Mouse (Mus musculus): ENCODE data around the gene Nfam1. TPM values are rescaled to one million over a fixed set of nuclear protein-coding genes. Genes with fewer than 3 reads are reported as not detected.
A peak's percentile ranks its signal among the peaks of the same experiment; 100 is the strongest.
"Not testable (repeated sequence)": the region's sequence is repeated elsewhere in the genome, so short reads cannot be mapped to it uniquely, and the experiment has no call there.

Nfam1 gene
- polyA plus RNA-seq (2016; fragmentation: Nextera tagmentation; extraction: Ambion mirVana) = 2.3 and 3.0 TPM in 2 replicates

DNA sequence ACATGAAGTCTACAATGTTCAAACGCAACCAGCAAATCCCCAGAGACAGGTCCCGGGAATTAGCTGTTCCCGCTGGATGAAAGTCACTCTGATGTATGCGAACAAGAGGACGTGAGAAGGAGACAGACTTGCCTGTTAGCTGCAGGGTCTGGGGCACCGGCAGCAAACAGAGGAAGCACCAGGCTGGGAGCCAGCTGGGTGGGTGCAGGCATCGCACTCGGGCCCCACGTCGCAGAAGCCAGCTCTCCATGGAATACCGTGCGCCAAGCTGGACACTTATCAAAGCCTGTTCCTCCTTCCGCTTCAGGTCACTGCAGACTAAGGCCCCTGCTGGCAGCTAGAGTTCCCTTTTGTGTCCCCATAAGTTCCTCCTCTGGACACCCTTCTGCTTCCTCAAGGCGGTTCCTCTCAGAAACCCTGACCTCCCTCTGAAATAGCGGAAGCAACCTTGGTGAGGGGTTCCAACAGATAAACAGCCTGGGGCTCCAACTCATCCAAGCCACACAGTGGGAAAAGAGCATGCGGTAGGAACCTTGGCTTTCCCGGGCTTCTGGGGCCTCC is at the start of gene Nfam1:
TSS of gene Nfam1 (minus strand) at position 326 of the 561 bp plus-strand sequence.
- no peak for ATAC-seq (ENCODE audit: insufficient number of reproducible peaks, insufficient read depth, low FRiP score, low TSS enrichment)
- no peaks in the 10 kb centered on the region for H3K36me3 ChIP-seq
- peak within 1 kb of the TSS; percentile 23; the same call in 1 of the 2 replicates for H3K4me2 ChIP-seq (replicated peaks)
- peaks cover 26% of the 10 kb centered on the region; the same call in 1 of the 2 replicates for H3K27me3 ChIP-seq
- H3K9me3 ChIP-seq = no peaks in the 10 kb centered on the region
- 44% methylated on average over 17 of the region's 17 CpGs for whole genome bisulfite sequencing
- no peak within 1 kb of the TSS for H3K4me3 ChIP-seq
- H3K4me1 ChIP-seq = peaks cover 47% of the 10 kb centered on the region
- H3K9ac ChIP-seq = no peak within 1 kb of the TSS
- H3K27ac ChIP-seq = no peak within 1 kb of the TSS

DNA sequence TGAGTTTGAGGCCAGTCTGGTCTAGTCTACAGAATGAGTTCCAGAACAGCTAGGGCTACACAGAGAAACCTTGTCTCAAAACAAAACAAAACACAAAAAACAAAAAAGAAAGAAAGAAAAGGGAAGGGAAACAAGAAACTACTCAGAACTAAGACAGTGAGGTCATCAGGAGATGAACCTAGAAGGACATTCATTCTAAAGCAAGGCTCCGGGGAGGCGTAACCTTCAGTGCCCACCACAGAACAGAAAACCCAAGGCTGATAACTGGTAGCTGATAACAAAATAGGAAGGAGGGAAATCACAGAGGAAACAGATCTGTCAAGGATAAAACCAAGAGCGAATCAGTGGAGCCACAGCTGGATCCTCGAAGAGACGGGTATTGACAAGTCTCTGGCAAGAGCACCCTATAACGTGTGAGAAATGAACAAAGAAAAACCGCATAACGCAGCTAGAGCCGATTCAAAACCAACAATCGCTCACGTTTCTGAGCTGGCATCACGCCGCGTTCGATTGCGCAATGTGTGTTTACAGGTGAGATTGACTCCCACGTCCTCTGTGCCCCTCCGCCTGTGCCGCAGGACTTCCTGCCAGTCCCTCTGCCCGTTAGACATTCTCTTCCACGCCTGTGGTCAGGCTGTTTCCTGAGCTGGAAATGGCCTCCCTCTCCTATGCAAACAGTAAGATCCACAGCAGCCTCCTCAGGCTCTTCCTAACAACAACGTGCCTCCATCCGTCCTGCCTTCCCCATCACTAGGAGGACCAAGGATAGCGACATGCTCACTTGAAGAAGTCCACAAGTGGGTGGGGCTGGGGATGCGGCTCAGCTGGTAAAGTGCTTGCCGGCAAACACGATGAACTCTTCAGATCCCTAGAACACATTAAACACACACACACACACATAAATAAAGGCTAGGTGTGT is 42.8 kb upstream of the Nfam1 start:
- Histone ChIP-seq H3K4me1 (no peaks in the 10 kb centered on the region), H3K27ac (no peak overlapping the region), H3K36me3 (no peaks in the 10 kb centered on the region), H3K27me3 (no peaks in the 10 kb centered on the region), H3K4me2 (replicated peaks) (no peak overlapping the region), H3K9ac (no peak overlapping the region), H3K9me3 (no peaks in the 10 kb centered on the region), H3K4me3 (no peak overlapping the region)
- 67% methylated on average over 27 of the region's 27 CpGs for WGBS
- no peak for ATAC-seq (ENCODE audit: insufficient number of reproducible peaks, insufficient read depth, low FRiP score, low TSS enrichment)

DNA sequence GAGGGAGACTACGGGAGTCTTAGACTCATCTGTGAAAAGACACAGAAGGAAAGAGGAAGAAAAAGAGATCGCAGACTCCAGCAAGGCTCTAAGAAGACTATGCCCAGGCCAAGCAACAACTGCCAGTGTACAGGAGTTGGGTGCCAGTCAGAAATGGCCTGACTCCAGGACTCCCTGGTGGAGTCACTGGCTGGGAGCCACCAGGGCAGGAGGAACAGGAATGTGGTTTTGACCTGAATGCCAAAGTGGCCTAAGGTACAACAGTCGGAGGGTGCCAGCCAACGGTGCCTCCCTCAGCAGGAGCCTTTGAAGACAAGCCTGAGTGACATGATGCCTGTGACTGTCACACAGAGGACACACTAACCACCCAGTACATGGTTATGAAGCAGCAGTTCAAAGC is 41.1 kb upstream of the Nfam1 start:
- Histone ChIP-seq H3K4me3 (no peak overlapping the region), H3K9ac (no peak overlapping the region), H3K27me3 (no peaks in the 10 kb centered on the region), H3K27ac (no peak overlapping the region), H3K9me3 (no peaks in the 10 kb centered on the region), H3K36me3 (no peaks in the 10 kb centered on the region), H3K4me1 (no peaks in the 10 kb centered on the region), H3K4me2 (replicated peaks) (no peak overlapping the region)
- no peak for ATAC-seq (ENCODE audit: insufficient number of reproducible peaks, insufficient read depth, low FRiP score, low TSS enrichment)
- WGBS = 80% methylated on average over 4 of the region's 4 CpGs

DNA sequence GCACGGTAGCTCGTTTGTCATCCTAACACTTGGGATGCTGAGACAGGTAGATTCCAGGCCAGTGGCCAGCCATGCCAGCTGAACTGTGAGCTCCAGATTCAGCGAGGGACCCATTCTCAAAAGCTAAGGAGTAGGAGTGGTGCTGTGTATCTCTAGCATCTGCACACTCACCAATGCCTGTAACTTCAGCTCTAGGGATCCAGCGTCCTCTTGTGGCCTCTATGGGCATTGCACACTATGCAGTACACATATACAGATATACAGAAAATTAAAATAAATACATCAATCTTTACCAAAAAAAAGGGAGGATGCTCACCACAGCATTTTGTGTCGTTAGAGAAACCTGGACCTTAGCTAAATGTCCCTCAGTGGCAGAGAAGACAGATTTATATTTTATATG is 38.6 kb upstream of the Nfam1 start:
- Histone ChIP-seq H3K4me3 (no peak overlapping the region), H3K4me1 (no peaks in the 10 kb centered on the region), H3K36me3 (no peaks in the 10 kb centered on the region), H3K27me3 (no peaks in the 10 kb centered on the region), H3K9ac (no peak overlapping the region), H3K27ac (no peak overlapping the region), H3K9me3 (no peaks in the 10 kb centered on the region), H3K4me2 (replicated peaks) (no peak overlapping the region)
- 81% methylated on average over 5 of the region's 5 CpGs for WGBS
- ATAC-seq (ENCODE audit: insufficient number of reproducible peaks, insufficient read depth, low FRiP score, low TSS enrichment) = no peak

DNA sequence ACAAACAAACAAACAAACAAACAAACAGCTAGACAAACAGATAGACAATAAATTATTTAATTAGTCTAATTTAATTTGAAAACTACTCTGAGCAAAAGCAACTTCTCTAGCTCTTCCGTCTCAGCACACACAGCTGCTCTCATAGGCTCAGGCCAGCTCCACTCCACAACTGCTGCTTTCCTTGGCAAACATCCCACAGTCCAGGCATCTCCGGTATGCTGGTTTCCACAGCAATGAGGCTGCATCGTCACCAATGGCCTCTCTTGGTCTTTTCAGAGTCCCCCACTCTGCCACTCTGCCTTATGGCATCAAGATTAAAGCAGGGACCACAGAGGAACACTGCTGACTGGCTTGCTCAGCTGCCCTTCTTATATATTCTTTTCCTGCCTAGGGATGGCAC is 37.8 kb upstream of the Nfam1 start:
- no peak overlapping the region for H3K4me3 ChIP-seq
- no peaks in the 10 kb centered on the region for H3K36me3 ChIP-seq
- no peak for ATAC-seq (ENCODE audit: insufficient number of reproducible peaks, insufficient read depth, low FRiP score, low TSS enrichment)
- no peaks in the 10 kb centered on the region for H3K4me1 ChIP-seq
- no peaks in the 10 kb centered on the region for H3K9me3 ChIP-seq
- no peak overlapping the region for H3K4me2 ChIP-seq (replicated peaks)
- 74% methylated on average over 3 of the region's 3 CpGs for WGBS
- H3K27ac ChIP-seq = no peak overlapping the region
- no peak overlapping the region for H3K9ac ChIP-seq
- H3K27me3 ChIP-seq = no peaks in the 10 kb centered on the region

DNA sequence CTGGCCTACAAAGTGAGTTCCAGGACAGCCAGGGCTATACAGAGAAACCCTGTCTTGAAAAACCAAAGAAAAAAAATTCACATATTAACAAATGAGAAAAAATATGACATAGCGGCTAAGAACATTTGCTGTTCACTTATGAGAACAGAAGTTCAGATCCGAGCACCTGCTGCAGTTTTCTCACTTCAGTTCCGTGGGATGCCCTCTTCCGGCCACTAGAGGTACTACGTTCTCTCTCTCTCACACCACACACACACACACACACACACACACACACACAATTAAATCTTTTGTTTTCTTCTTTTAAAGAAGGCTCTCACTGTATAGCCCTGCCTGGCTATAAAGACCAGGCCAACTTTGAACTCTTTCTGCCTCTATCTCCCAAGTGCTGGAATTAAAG is 35.2 kb upstream of the Nfam1 start:
- no peak overlapping the region for H3K27ac ChIP-seq
- no peak overlapping the region for H3K4me2 ChIP-seq (replicated peaks)
- H3K36me3 ChIP-seq = no peaks in the 10 kb centered on the region
- ATAC-seq (ENCODE audit: insufficient number of reproducible peaks, insufficient read depth, low FRiP score, low TSS enrichment) = no peak
- no peak overlapping the region for H3K4me3 ChIP-seq
- H3K9me3 ChIP-seq = no peaks in the 10 kb centered on the region
- no peaks in the 10 kb centered on the region for H3K4me1 ChIP-seq
- no peaks in the 10 kb centered on the region for H3K27me3 ChIP-seq
- no peak overlapping the region for H3K9ac ChIP-seq
- 95% methylated on average over 5 of the region's 5 CpGs for WGBS

DNA sequence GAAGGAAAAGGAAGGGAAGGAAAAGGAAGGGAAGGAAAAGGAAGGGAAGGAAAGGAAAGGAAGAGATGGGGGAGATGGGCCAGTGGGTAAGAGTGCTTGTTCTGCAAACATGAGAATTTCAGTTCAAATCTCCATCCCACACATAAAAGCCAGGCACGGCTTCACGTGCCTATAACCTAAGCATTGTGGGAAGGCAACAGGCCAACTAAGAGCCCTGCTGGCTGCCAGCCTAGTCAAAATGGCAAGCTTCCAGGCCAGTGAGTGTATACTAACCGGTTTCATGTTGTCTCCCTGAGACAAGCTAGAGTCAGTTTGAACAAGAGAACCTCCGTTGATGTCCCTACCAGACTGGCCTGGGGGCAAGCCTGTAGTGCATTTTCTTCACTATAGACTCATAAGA is 32.4 kb upstream of the Nfam1 start:
- Histone ChIP-seq H3K9ac (no peak overlapping the region), H3K27me3 (no peaks in the 10 kb centered on the region), H3K4me2 (replicated peaks) (no peak overlapping the region), H3K4me3 (no peak overlapping the region), H3K9me3 (no peaks in the 10 kb centered on the region), H3K4me1 (no peaks in the 10 kb centered on the region), H3K27ac (no peak overlapping the region), H3K36me3 (no peaks in the 10 kb centered on the region)
- 77% methylated on average over 4 of the region's 4 CpGs for WGBS
- ATAC-seq (ENCODE audit: insufficient number of reproducible peaks, insufficient read depth, low FRiP score, low TSS enrichment) = no peak

DNA sequence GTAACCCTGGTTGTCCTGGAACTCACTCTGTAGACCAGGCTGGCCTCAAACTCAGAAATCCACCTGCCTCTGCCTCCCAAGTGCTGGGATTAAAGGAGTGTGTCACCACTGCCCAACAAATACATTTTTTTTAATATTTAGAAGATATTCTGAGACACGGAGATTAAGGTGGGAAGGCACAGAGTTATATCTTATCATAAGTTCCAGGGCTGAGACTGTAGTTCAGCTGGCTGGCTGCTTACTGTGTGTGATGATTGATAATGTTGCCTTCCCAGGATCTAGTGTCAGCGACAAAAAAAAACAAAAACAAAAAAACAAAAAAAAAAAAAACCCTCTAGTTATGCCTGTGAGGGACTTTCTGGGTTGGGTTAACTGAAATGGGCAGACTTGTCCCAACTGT is 29.5 kb upstream of the Nfam1 start:
- not testable (repeated sequence) for H3K36me3 ChIP-seq; H3K4me3 ChIP-seq; H3K27me3 ChIP-seq; H3K9ac ChIP-seq; H3K4me1 ChIP-seq; ATAC-seq (ENCODE audit: insufficient number of reproducible peaks, insufficient read depth, low FRiP score, low TSS enrichment); H3K27ac ChIP-seq; H3K9me3 ChIP-seq; H3K4me2 ChIP-seq (replicated peaks)
- 95% methylated on average over 2 of the region's 2 CpGs for WGBS

DNA sequence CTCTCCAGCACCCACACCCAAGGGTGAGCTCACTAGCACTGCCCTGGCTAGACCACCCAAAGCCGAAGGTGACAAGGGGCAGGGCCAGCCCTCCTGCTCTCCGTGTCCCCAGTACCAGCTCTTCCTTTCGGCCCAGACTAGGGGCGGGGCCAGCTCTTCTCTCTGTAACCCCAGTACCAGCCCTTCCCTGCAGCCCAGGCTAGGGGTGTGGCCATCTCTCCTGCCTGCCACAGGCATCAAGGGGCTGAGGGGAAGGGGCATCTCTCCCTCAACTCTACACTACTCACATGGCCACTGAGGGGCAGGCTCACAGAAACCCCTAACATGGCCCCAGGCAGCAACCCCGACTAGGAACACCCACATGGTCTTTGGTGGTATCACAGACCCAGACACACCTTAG is 28.6 kb upstream of the Nfam1 start:
- no peak overlapping the region for H3K4me3 ChIP-seq
- no peak overlapping the region for H3K9ac ChIP-seq
- 6% methylated on average over 5 of the region's 5 CpGs for WGBS
- peaks cover 9% of the 10 kb centered on the region for H3K4me1 ChIP-seq
- no peaks in the 10 kb centered on the region for H3K27me3 ChIP-seq
- no peaks in the 10 kb centered on the region for H3K9me3 ChIP-seq
- ATAC-seq (ENCODE audit: insufficient number of reproducible peaks, insufficient read depth, low FRiP score, low TSS enrichment) = peak; percentile 67; the same call in 1 of the 2 replicates
- H3K36me3 ChIP-seq = no peaks in the 10 kb centered on the region
- H3K4me2 ChIP-seq (replicated peaks) = no peak overlapping the region
- no peak overlapping the region for H3K27ac ChIP-seq

DNA sequence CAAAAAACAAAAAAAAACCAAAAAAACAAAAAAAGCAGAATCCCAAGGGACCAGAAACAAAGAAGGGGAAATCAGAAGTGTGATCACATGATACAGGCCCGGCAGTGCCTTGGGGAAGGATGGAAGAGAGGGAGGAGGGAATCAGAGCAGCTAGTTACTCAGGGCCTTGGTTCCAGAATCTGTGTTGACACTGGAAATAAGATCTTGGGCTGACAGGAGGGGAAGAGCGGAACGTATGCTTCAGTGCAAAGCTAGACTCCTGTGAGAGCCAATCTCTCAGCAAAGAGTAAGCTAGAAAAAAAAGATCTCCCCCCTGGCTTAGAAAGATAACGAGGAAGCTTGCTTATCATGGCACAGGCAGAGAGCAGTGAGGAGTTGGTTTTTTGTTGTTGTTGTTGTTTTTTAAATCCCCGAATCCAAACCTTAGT is 26.1 kb upstream of the Nfam1 start:
- H3K36me3 ChIP-seq = no peaks in the 10 kb centered on the region
- no peak for ATAC-seq (ENCODE audit: insufficient number of reproducible peaks, insufficient read depth, low FRiP score, low TSS enrichment)
- H3K4me2 ChIP-seq (replicated peaks) = no peak overlapping the region
- H3K27ac ChIP-seq = no peak overlapping the region
- H3K4me3 ChIP-seq = no peak overlapping the region
- WGBS = 25% methylated on average over 5 of the region's 5 CpGs
- no peaks in the 10 kb centered on the region for H3K27me3 ChIP-seq
- peaks cover 11% of the 10 kb centered on the region for H3K4me1 ChIP-seq
- H3K9ac ChIP-seq = no peak overlapping the region
- H3K9me3 ChIP-seq = no peaks in the 10 kb centered on the region

DNA sequence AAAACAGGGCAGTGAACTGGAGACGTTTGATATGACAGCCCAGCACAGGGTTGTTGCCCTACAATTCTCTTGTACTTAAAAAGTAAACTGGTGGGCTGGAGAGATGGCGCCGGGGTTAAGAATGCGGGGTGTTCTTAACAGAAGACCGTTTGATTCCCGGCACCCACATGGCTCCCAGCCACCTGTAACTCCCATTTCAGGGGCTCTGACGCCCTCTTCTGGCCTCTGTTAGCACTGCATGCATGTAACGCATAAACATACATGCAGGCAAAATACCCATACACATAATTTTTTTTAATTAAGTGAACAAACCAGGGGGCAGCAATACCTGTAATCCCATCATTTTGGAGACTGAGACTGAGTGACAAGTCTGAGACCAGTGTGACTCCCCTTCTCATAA is 24.4 kb upstream of the Nfam1 start:
- Histone ChIP-seq H3K9ac (no peak overlapping the region), H3K27ac (no peak overlapping the region), H3K4me1 (peaks cover 17% of the 10 kb centered on the region), H3K27me3 (no peaks in the 10 kb centered on the region), H3K36me3 (no peaks in the 10 kb centered on the region), H3K4me2 (replicated peaks) (no peak overlapping the region), H3K4me3 (no peak overlapping the region), H3K9me3 (no peaks in the 10 kb centered on the region)
- no peak for ATAC-seq (ENCODE audit: insufficient number of reproducible peaks, insufficient read depth, low FRiP score, low TSS enrichment)
- WGBS = 73% methylated on average over 8 of the region's 8 CpGs

DNA sequence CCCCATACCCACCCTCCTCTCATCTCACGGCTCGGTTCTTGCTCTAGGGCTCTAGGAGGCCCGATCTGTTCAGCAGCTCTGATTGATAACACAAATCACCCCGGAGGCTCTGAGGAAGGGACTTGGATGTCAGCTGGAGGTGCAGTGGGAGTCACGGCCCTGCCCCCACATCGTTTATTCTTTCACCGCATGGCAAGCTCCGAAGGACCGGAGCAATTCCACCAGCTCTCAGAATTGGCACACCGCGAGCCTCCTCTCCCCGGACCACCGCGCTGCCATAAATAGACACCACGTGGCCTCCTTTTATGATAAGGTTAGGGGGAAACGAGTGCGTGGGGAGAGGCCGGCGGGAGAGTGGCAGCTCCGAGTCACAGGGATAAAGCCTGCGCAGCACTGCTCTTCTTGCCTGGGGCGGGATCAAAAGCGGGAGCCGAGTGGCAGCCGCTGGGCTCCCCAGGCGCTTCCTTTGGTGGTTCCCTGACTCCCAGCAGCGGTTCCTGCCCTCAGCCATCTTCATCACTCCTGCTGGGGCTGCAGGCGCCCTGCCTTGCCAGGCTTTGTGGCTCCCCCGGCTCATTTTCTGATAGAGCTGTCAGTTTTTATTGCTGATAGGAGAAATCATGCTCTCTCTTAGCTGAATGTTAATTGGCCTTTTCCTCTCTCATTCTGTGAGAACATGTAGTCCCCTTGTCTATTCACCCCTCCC is 23.4 kb upstream of the Nfam1 start:
- H3K27ac ChIP-seq = no peak overlapping the region

More for the DNA sequence above, 23.4 kb upstream of the Nfam1 start:
- Histone ChIP-seq H3K36me3 (no peaks in the 10 kb centered on the region), H3K9ac (peak overlapping the region; percentile 49), H3K27me3 (no peaks in the 10 kb centered on the region), H3K4me2 (replicated peaks) (peak overlapping the region; percentile 75), H3K9me3 (no peaks in the 10 kb centered on the region), H3K4me3 (peak overlapping the region; percentile 36), H3K4me1 (peaks cover 20% of the 10 kb centered on the region)
- ATAC-seq (ENCODE audit: insufficient number of reproducible peaks, insufficient read depth, low FRiP score, low TSS enrichment) = no peak
- WGBS = under 1% methylated on average over 29 of the region's 29 CpGs
